7 mouse cellular contexts compared by ENCODE assay signal in the genomic region with DNA sequence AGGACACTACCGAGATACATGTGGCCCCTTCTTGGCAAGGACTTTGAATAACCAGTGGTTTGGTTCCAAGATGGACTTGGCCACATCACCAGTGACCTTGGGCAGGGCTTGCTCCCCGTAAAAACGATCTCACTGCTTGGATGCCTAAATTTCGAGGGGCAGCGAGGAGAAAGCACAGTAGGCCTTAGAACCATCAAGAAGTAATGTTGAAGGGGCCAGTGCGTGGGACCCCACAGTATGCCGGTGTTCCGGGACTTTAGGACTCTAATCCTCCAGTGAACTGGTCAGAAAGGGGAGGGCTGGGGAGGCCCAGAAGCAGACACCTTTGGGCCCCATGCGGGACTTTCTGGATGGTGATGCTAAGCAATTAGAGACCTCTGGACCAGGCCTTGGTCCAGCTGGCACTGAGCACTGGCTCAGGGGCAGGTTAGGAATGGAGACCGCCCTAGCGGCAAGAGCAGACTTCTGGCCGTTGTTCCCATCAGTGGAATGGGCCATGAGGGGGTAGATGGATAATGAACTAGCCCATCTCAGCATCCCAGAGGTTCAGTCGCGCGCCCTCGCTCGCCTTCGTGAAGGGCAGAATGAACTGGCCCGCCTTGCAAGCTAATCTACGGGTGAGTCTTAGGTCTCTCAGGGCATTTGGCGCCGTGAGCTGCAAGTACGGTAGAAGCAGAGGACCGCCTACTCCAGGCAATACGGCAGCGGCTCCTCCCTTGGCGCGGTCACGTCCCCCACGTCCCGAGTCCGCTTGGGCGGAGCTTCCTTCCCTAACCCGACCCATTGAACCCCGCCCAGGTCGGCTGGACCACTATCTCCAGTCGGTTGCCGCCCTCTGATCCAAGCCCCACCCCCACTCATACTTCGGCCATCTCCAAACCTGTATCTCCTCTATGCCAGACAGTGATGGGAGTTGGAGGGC. TPM values are rescaled to one million over a fixed set of nuclear protein-coding genes. Genes with fewer than 3 reads are reported as not detected.
DNase-seq lines count a peak whose midpoint lies in the region; ATAC-seq and TF ChIP-seq lines count a peak whose summit lies in the region.

No protein-coding gene starts in this region.

- peaks cover 20% of the 10 kb centered on the region for H3K36me3 ChIP-seq in heart, embryonic 10.5 days
- peaks cover 1% of the 10 kb centered on the region; the same call in 1 of the 2 replicates for H3K36me3 ChIP-seq in kidney, embryonic 14.5 days (ENCODE audit: control insufficient read depth, insufficient read depth, low read length)
- peaks cover 5% of the 10 kb centered on the region for H3K36me3 ChIP-seq in limb, embryonic 15.5 days
- 0 out of 2 replicates have a peak, but pooled peaks cover under 1% of the 10 kb centered on the region for H3K36me3 ChIP-seq in midbrain, postnatal 0 days (ENCODE audit: insufficient read depth, low read length)

- H3K9ac ChIP-seq in kidney, embryonic 14.5 days (ENCODE audit: low read depth, low read length) = peak overlapping the region; percentile 66
- peak overlapping the region; percentile 55 for H3K9ac ChIP-seq in limb, embryonic 15.5 days
- H3K9ac ChIP-seq in midbrain, postnatal 0 days (replicated peaks; ENCODE audit: low read length, poor library complexity, severe bottlenecking) = peak overlapping the region; percentile 24; the same call in 1 of the 2 replicates

- H3K4me1 ChIP-seq in bone marrow macrophage, adult 2 months (ENCODE audit: control insufficient read depth, insufficient read depth, low read length) = peaks cover 23% of the 10 kb centered on the region
- no peaks in the 10 kb centered on the region for H3K4me1 ChIP-seq in embryonic fibroblast, embryonic 13.5 days (ENCODE audit: control insufficient read depth, insufficient read depth, low read length)
- peaks cover 67% of the 10 kb centered on the region for H3K4me1 ChIP-seq in heart, embryonic 10.5 days
- H3K4me1 ChIP-seq in kidney, embryonic 14.5 days (ENCODE audit: control insufficient read depth, insufficient read depth, low read length) = peaks cover 28% of the 10 kb centered on the region
- peaks cover 46% of the 10 kb centered on the region for H3K4me1 ChIP-seq in limb, embryonic 15.5 days
- H3K4me1 ChIP-seq in midbrain, postnatal 0 days (ENCODE audit: insufficient read depth, low read length) = 0 out of 2 replicates have a peak, but pooled peaks cover 11% of the 10 kb centered on the region

- H3K9me3 ChIP-seq in heart, embryonic 10.5 days = no peaks in the 10 kb centered on the region
- H3K9me3 ChIP-seq in kidney, embryonic 14.5 days (ENCODE audit: control insufficient read depth, low read length) = no peaks in the 10 kb centered on the region
- no peaks in the 10 kb centered on the region for H3K9me3 ChIP-seq in limb, embryonic 15.5 days
- no peaks in the 10 kb centered on the region for H3K9me3 ChIP-seq in midbrain, postnatal 0 days (ENCODE audit: low read length)

- H3K27ac ChIP-seq in bone marrow macrophage, adult 2 months (ENCODE audit: insufficient read depth, low read depth, low read length) = no peak overlapping the region; the same call in 1 of the 2 replicates
- no peak overlapping the region for H3K27ac ChIP-seq in embryonic fibroblast, embryonic 13.5 days (ENCODE audit: insufficient read depth, low read length)
- H3K27ac ChIP-seq in heart, embryonic 10.5 days = peak overlapping the region; percentile 97
- peak overlapping the region; percentile 42; the same call in 1 of the 2 replicates for H3K27ac ChIP-seq in kidney, embryonic 14.5 days (ENCODE audit: low read depth, low read length)
- H3K27ac ChIP-seq in limb, embryonic 15.5 days = peak overlapping the region; percentile 77
- H3K27ac ChIP-seq in midbrain, postnatal 0 days (ENCODE audit: low read depth, low read length) = no peak overlapping the region

- peak overlapping the region; percentile 61 for H3K4me3 ChIP-seq in bone marrow macrophage, adult 2 months (ENCODE audit: insufficient read depth, low read length)
- peak overlapping the region; percentile 42 for H3K4me3 ChIP-seq in embryonic fibroblast, embryonic 13.5 days (ENCODE audit: insufficient read depth, low read length)
- H3K4me3 ChIP-seq in heart, embryonic 10.5 days = peak overlapping the region; percentile 69
- peak overlapping the region; percentile 57 for H3K4me3 ChIP-seq in kidney, embryonic 14.5 days (ENCODE audit: low read length)
- peak overlapping the region; percentile 57 for H3K4me3 ChIP-seq in limb, embryonic 15.5 days
- peak overlapping the region; percentile 43 for H3K4me3 ChIP-seq in midbrain, postnatal 0 days (ENCODE audit: low read depth, low read length)

- peaks cover 4% of the 10 kb centered on the region; the same call in 1 of the 2 replicates for H3K27me3 ChIP-seq in heart, embryonic 10.5 days (ENCODE audit: insufficient read depth, poor library complexity, severe bottlenecking)
- no peaks in the 10 kb centered on the region for H3K27me3 ChIP-seq in kidney, embryonic 14.5 days (ENCODE audit: control insufficient read depth, insufficient read depth, low read length)
- H3K27me3 ChIP-seq in limb, embryonic 15.5 days = no peaks in the 10 kb centered on the region
- H3K27me3 ChIP-seq in midbrain, postnatal 0 days (ENCODE audit: insufficient read depth, low read length) = peaks cover 25% of the 10 kb centered on the region

- peak overlapping the region; percentile 73 for H3K4me2 ChIP-seq in kidney, embryonic 14.5 days (replicated peaks; ENCODE audit: low read depth, low read length)
- H3K4me2 ChIP-seq in limb, embryonic 15.5 days = peak overlapping the region; percentile 83
- H3K4me2 ChIP-seq in midbrain, postnatal 0 days (ENCODE audit: low read depth, low read length, poor library complexity, severe bottlenecking) = peak overlapping the region; percentile 63

- ATAC-seq in kidney, embryonic 14.5 days (ENCODE audit: low FRiP score, low TSS enrichment) = peak; percentile 86
- peak; percentile 77 for ATAC-seq in limb, embryonic 15.5 days (ENCODE audit: insufficient number of reproducible peaks, low FRiP score, low TSS enrichment, low read depth)
- ATAC-seq in midbrain, postnatal 0 days (ENCODE audit: low FRiP score) = peak; percentile 55

- WGBS in heart, embryonic 10.5 days = 1% methylated on average over 39 of the region's 39 CpGs
- WGBS in kidney, embryonic 14.5 days = 2% methylated on average over 39 of the region's 39 CpGs
- WGBS in limb, embryonic 15.5 days = 2% methylated on average over 39 of the region's 39 CpGs
- WGBS in midbrain, postnatal 0 days = 3% methylated on average over 38 of the region's 39 CpGs

- peak; percentile 99 for DNase-seq in heart, embryonic 10.5 days (ENCODE audit: low spot score)
- peak; percentile 84 for DNase-seq in midbrain, postnatal 0 days (ENCODE audit: low spot score)
- peak; percentile 85 to 95 for DNase-seq in spleen, postnatal 10 days (ENCODE audit: low spot score in 2 of 2)

- no peak for TF ChIP-seq CTCF in bone marrow macrophage, adult 2 months (IDR thresholded peaks at IDR 0.05; ENCODE audit: low read depth, low read length)
- no peak for TF ChIP-seq CTCF in embryonic fibroblast, embryonic 13.5 days (IDR thresholded peaks at IDR 0.05; ENCODE audit: borderline replicate concordance, insufficient read depth, low read length)
- peak; percentile 8; the same call in 1 of the 2 replicates for TF ChIP-seq CTCF in midbrain, postnatal 0 days (IDR thresholded peaks at IDR 0.05)

- TF ChIP-seq POLR2A in bone marrow macrophage, adult 2 months (IDR thresholded peaks at IDR 0.05; ENCODE audit: borderline replicate concordance, low read depth, low read length) = no peak
- peak; percentile 47 for TF ChIP-seq POLR2A in embryonic fibroblast, embryonic 13.5 days (IDR thresholded peaks at IDR 0.05; ENCODE audit: low read depth, low read length)

RNA-seq across cellular contexts. Expression of a gene that starts 2.3 kb away (rescaled TPM):
- polyA plus RNA-seq in bone marrow macrophage, adult 2 months (2012; ENCODE audit: insufficient read depth, insufficient read length, missing spikeins) = 45.2 and 50.5 TPM in 2 replicates
- polyA plus RNA-seq in embryonic fibroblast, embryonic 13.5 days (2011; ENCODE audit: insufficient read length, low read depth, missing spikeins) = 43.8 and 63.2 TPM in 2 replicates
- 416 and 440 TPM in 2 replicates for polyA plus RNA-seq in heart, embryonic 10.5 days (2016; fragmentation: Nextera tagmentation; extraction: Ambion mirVana)
- 21.8 and 21.9 TPM in 2 replicates for polyA plus RNA-seq in kidney, embryonic 14.5 days (2014; fragmentation: Nextera tagmentation; extraction: Ambion mirVana)
- 92.3 and 95.8 TPM in 2 replicates for polyA plus RNA-seq in limb, embryonic 15.5 days (2015; fragmentation: Nextera tagmentation; extraction: Ambion mirVana)
- total RNA-seq in midbrain, postnatal 0 days (2014; rRNA removed) = 14.6 and 20.2 TPM in 2 replicates
- polyA plus RNA-seq in midbrain, postnatal 0 days (2015; fragmentation: Nextera tagmentation; extraction: Ambion mirVana) = 3.2 and 4.1 TPM in 2 replicates

RNA-seq across cellular contexts. Expression of a gene that starts 17.9 kb away (rescaled TPM):
- 3.0 and 4.1 TPM in 2 replicates for polyA plus RNA-seq in bone marrow macrophage, adult 2 months (2012; ENCODE audit: insufficient read depth, insufficient read length, missing spikeins)
- polyA plus RNA-seq in embryonic fibroblast, embryonic 13.5 days (2011; ENCODE audit: insufficient read length, low read depth, missing spikeins) = 0.82 and 1.9 TPM in 2 replicates
- 6.0 and 6.5 TPM in 2 replicates for polyA plus RNA-seq in heart, embryonic 10.5 days (2016; fragmentation: Nextera tagmentation; extraction: Ambion mirVana)
- 5.0 and 9.2 TPM in 2 replicates for polyA plus RNA-seq in kidney, embryonic 14.5 days (2014; fragmentation: Nextera tagmentation; extraction: Ambion mirVana)
- polyA plus RNA-seq in limb, embryonic 15.5 days (2015; fragmentation: Nextera tagmentation; extraction: Ambion mirVana) = 4.4 and 4.9 TPM in 2 replicates
- total RNA-seq in midbrain, postnatal 0 days (2014; rRNA removed) = 6.2 and 7.2 TPM in 2 replicates
- 6.8 and 7.8 TPM in 2 replicates for polyA plus RNA-seq in midbrain, postnatal 0 days (2015; fragmentation: Nextera tagmentation; extraction: Ambion mirVana)

RNA-seq across cellular contexts. Expression of a gene that starts 40.6 kb away (rescaled TPM):
- polyA plus RNA-seq in bone marrow macrophage, adult 2 months (2012; ENCODE audit: insufficient read depth, insufficient read length, missing spikeins) = 80.3 and 87.4 TPM in 2 replicates
- polyA plus RNA-seq in embryonic fibroblast, embryonic 13.5 days (2011; ENCODE audit: insufficient read length, low read depth, missing spikeins) = 141 and 142 TPM in 2 replicates
- 85.2 and 99.8 TPM in 2 replicates for polyA plus RNA-seq in heart, embryonic 10.5 days (2016; fragmentation: Nextera tagmentation; extraction: Ambion mirVana)
- polyA plus RNA-seq in kidney, embryonic 14.5 days (2014; fragmentation: Nextera tagmentation; extraction: Ambion mirVana) = 49.8 and 78.9 TPM in 2 replicates
- polyA plus RNA-seq in limb, embryonic 15.5 days (2015; fragmentation: Nextera tagmentation; extraction: Ambion mirVana) = 104 and 120 TPM in 2 replicates
- total RNA-seq in midbrain, postnatal 0 days (2014; rRNA removed) = 116 and 122 TPM in 2 replicates
- polyA plus RNA-seq in midbrain, postnatal 0 days (2015; fragmentation: Nextera tagmentation; extraction: Ambion mirVana) = 115 TPM in 2 replicates

Comparison
In these comparisons a context has a peak if more than half of its experiments do, and no peak if none do; other contexts are left out.
1. H3K27ac ChIP-seq: peak in heart, embryonic 10.5 days (single experiment), kidney, embryonic 14.5 days (single experiment) and limb, embryonic 15.5 days (single experiment); none in bone marrow macrophage, adult 2 months (single experiment), embryonic fibroblast, embryonic 13.5 days (single experiment) and midbrain, postnatal 0 days (single experiment).
2. Peak in every context shown above with its lines, with median percentiles within 50 percentile points of each other: H3K4me3 ChIP-seq, DNase-seq, ATAC-seq, H3K4me2 ChIP-seq and H3K9ac ChIP-seq.